Mouse (Mus musculus): ENCODE measurements at regions not wholly inside any gene's neighbourhood (a gene's known extent, or its start where the extent isn't known, plus 50 kb on each side); places are given as distances from the start of the nearest gene placed in this dataset.

DNA sequence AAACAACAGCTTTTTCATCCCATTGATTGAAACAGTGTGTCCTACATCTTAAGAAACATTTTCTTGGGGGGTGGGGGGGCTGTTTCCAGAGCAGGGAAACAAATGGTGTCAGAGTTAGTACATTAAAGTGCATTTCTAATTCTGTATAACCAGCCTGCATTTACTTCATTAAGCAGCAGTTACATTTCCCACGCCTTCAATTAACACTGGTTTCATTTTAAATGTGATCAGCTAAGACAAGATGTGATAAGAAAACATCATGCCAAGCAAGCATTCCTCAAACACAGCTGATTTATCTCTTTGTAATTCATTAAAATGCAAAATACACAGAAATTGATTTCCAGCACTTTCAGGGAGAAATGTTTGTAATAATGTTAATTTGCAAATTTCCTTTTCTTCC is 122.0 kb downstream of the Olfr1505 start:
- TF ChIP-seq GATA4 (IDR thresholded peaks at IDR 0.05; ENCODE audit: insufficient replicate concordance, low read length): no peak

DNA sequence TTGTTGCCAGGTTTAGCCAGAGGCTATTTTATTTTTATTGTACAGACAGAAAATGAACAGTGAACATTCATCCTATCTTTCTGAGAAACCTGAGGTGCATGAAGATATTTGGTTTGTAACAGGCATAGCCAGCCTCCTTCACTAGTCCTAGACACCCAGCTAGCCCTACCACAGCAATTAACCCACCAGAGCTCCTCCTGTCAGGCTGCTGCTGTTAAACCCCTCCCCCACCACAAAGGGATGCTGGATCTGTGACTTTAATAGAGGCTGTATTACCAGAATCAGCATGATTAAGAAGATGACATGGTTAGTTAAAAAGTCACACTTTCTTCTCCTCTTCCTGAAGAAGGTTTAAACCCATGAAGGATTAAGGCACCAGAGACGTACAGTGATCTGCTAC is 122.5 kb downstream of the Olfr1505 start:
- no peak for TF ChIP-seq GATA4 (IDR thresholded peaks at IDR 0.05; ENCODE audit: insufficient replicate concordance, low read length)

DNA sequence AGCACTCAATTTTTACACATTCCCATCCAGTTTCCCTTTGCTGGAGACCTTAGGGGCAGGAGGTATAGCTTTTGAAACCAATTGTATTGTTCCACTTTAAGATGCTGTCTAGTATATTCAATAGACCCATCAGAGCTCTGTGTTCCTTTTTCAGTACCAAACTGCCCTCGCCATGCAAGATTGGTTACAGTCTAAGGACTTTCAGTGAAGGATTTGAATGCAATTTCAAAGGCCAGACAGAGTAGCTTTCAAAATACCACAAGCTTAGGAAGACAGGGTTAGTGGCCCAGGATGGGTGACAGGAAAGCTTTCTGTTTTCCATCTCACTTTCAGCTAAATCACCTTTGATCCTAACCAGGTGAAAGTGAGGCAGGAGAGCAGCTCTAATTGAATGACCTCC is 123.4 kb downstream of the Olfr1505 start:
- no peak for TF ChIP-seq GATA4 (IDR thresholded peaks at IDR 0.05; ENCODE audit: insufficient replicate concordance, low read length)

GRCm38 (mm10) chr19:14042753-14043152 is 129.4 kb downstream of the Olfr1505 start:
- TF ChIP-seq GATA4 (IDR thresholded peaks at IDR 0.05; ENCODE audit: insufficient replicate concordance, low read length): no peak

DNA sequence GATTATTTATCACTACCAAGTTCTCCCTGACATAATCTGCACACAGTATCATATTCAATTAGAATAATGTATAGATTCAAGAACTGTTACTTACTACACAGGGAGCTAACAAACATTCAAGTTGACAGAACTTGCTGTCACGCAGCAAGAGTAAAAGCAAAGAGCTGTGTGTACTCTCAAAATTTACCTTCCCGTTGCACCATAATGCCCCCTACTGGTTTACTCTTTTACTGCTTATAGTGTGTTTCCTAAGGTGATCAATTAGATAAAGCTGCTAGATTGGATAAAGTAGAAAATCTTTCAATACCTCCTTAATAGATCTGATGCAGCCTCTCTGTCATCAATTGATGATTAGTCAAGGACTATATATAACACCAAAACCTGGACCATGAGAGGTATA is 132.1 kb downstream of the Olfr1505 start:
- TF ChIP-seq GATA4 (IDR thresholded peaks at IDR 0.05; ENCODE audit: insufficient replicate concordance, low read length): no peak

- TF ChIP-seq GATA4 (IDR thresholded peaks at IDR 0.05; ENCODE audit: insufficient replicate concordance, low read length): no peak
Measured at GRCm38 (mm10) chr19:14052052-14052451, 138.7 kb downstream of the Olfr1505 start.

GRCm38 (mm10) chr19:14080538-14080937 is 167.2 kb downstream of the Olfr1505 start:
- no peak for TF ChIP-seq GATA4 (IDR thresholded peaks at IDR 0.05; ENCODE audit: insufficient replicate concordance, low read length)

DNA sequence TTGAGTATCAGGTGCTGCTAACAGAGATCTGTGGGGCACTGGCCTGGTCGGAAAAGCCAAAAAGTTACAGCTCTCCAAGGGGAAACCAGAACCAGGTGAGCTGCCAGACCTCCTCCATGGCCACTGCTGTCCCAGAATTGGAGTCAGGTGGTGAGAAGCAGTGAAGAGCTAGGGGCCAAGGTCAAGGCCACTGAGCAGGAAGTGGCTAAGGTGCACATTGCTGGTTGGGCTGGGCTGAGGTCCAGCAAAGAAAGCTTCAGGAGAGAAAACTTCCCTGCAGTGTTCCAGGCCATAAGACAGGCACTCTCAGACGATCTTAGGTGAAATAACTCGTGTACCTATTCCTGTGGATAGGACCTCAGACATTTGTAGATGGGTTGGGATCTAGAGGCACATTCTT is 171.4 kb downstream of the Olfr1505 start:
- TF ChIP-seq GATA4 (IDR thresholded peaks at IDR 0.05; ENCODE audit: insufficient replicate concordance, low read length): no peak

DNA sequence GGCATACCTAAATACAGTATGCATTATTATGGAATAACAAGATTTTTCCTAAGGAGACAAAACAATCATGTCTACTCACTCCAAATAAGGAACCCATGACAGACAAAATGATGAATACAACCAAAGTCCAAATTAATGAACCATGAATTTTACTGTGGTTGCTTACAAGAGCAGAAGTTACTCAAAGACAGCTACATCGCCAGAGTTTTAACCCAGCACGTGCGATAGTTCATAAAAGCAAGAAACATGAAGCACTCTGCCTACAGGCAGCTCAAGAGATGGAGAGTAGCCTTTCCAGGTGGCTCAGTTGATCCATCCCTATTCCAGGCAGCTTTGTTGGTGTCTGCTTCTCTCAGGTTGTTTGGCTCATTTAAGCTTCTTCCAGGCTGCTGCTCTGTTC is 176.8 kb downstream of the Olfr1505 start:
- TF ChIP-seq GATA4 (IDR thresholded peaks at IDR 0.05; ENCODE audit: insufficient replicate concordance, low read length): no peak

DNA sequence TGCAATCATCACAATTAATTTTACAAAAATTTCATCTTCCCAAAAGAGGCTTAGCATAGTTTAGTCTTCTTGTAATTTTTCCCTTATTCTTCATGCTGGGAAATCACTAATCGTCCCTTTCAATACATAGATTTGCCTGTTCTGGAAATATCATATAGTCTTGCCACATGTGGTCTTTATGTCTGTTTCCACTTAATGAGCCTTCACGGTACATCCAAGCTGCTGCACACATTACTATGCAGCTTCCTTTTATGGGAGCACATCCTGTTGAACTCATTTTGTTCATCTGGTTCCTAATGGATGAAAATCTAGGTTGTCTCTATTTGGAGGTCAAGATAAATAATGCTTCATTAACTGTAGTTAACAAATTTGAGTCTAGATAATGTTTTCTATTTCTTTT is 180.9 kb downstream of the Olfr1505 start:
- no peak for TF ChIP-seq GATA4 (IDR thresholded peaks at IDR 0.05; ENCODE audit: insufficient replicate concordance, low read length)

GRCm38 (mm10) chr19:14096187-14096586 is 182.9 kb downstream of the Olfr1505 start:
- TF ChIP-seq GATA4 (IDR thresholded peaks at IDR 0.05; ENCODE audit: insufficient replicate concordance, low read length): no peak

DNA sequence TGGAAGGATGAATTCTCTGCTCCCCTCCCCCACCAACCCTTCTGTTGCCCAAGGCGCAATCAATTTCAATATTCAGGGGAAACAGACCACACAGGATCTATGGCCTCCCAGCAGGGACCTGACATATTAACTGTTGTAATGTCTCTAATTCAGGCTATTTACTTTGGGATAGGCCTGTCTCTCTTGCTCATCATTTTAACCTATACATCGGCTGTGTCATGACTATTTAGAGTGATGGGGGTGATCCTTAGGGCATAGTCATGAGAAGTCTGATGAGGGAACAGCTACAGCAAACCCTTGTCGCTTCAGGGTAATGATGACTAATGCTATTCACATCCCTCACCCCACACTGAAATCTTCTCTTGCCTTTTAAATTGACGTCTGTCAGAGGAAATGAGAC is 195.8 kb downstream of the Olfr1505 start:
- TF ChIP-seq GATA4 (IDR thresholded peaks at IDR 0.05; ENCODE audit: insufficient replicate concordance, low read length): no peak

- TF ChIP-seq GATA4 (IDR thresholded peaks at IDR 0.05; ENCODE audit: insufficient replicate concordance, low read length): no peak
Measured at GRCm38 (mm10) chr19:14123348-14124113, 210.2 kb downstream of the Olfr1505 start.

DNA sequence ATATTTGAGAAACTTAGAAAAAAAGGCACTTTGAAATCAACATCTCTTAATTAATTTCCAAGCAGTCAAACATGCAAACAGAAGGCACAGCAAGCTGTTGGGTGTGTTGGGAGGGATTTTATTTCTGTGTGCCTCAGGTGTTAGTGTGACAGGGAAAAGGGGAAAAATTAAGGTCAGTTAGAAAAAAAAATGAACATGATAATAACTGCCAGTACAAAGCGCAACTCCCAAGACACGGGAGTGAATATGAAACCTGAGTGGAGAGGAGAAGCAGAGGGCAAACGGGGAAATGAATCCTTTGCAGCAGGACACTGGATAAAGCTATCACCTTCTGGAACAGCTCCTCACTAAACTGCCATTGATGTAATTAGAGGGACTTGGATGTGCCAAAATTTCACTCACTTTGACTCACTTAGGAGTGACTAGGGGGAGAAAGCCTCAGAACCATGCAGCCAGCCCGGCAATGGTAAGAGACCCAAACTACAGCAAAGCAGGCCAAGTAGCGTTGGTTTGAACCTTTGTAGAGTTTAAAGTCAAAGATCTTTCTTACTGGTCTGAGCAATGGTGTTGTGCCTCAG is 211.0 kb downstream of the Olfr1505 start:
- TF ChIP-seq GATA4 (IDR thresholded peaks at IDR 0.05; ENCODE audit: insufficient replicate concordance, low read length): no peak

DNA sequence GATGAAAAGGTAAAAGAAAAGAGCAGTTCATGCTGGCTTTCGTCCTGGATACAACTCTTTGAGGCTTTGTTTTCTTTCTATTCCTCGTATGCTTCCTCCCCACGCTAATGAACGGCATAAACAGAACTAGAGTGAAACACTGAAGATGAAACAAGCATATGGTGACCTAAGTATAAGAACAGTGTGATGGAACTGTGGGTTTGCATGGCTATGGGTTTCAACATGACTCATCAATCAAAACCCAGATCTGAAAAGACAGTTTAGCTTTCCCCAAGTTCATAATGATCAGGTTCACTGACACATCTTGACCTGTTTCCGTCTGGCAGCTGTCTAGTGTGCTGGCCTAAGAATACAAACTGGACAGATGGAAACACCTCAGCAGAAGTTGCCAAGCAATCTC is 211.7 kb downstream of the Olfr1505 start:
- no peak for TF ChIP-seq GATA4 (IDR thresholded peaks at IDR 0.05; ENCODE audit: insufficient replicate concordance, low read length)

GRCm38 (mm10) chr19:14128397-14129209 is 215.3 kb downstream of the Olfr1505 start:
- TF ChIP-seq GATA4 (IDR thresholded peaks at IDR 0.05; ENCODE audit: insufficient replicate concordance, low read length): no peak
